Mouse (Mus musculus) olfactory bulb, adult 2 months (tissue): ENCODE results near the gene Glt28d2. TPM values are rescaled to one million over a fixed set of nuclear protein-coding genes. Genes with fewer than 3 reads are reported as not detected.
A peak's percentile ranks its signal among the peaks of the same experiment; 100 is the strongest.

ENCODE experiments used
- H3K27ac ChIP-seq: fragments of 200-500 bp; 2 replicates; pipeline ENCODE4 v1.5.1; 2012; ENCODE audit warnings: low read depth, low read length; ENCODE audit not compliant: insufficient read depth
- H3K4me1 ChIP-seq: fragments of 200-500 bp; 2 replicates; pipeline ENCODE4 v1.6.1; 2012; ENCODE audit warnings: low read length; ENCODE audit not compliant: control insufficient read depth, insufficient read depth
- H3K4me3 ChIP-seq: fragments of 200-500 bp; 2 replicates; pipeline ENCODE4 v1.5.1; 2012; ENCODE audit warnings: mild to moderate bottlenecking, low read depth, low read length, moderate library complexity; ENCODE audit not compliant: insufficient read depth
- CTCF ChIP-seq: fragments of 200-500 bp; IDR thresholded peaks from 2 replicates; pipeline ENCODE4 v1.5.1; 2012; ENCODE audit warnings: low read depth, mild to moderate bottlenecking, low read length, moderate library complexity; ENCODE audit not compliant: insufficient read depth
- POLR2A ChIP-seq: fragments of 200-500 bp; IDR thresholded peaks from 2 replicates; pipeline ENCODE4 v1.6.1; 2012; ENCODE audit warnings: mild to moderate bottlenecking, low read depth, low read length, moderate library complexity; ENCODE audit not compliant: insufficient read depth
- WGBS: fragments of 180-500 bp; shearing (Covaris S2); methylation state at CpG from one replicate; pipeline ENCODE4 v1.1.7; 2018; 5-methylcytosine and 5-hydroxymethylcytosine counted together
- polyA plus RNA-seq: library from polyadenylated mRNA; stranded (reverse); fragments of >200 nt; gene quantifications from 2 replicates; pipeline ENCODE4 v1.2.4, GENCODE M21; 2012; ENCODE audit warnings: low replicate concordance; ENCODE audit not compliant: missing spikeins, insufficient read depth, insufficient read length

Glt28d2 gene
- polyA plus RNA-seq, 1 experiment = not detected

DNA sequence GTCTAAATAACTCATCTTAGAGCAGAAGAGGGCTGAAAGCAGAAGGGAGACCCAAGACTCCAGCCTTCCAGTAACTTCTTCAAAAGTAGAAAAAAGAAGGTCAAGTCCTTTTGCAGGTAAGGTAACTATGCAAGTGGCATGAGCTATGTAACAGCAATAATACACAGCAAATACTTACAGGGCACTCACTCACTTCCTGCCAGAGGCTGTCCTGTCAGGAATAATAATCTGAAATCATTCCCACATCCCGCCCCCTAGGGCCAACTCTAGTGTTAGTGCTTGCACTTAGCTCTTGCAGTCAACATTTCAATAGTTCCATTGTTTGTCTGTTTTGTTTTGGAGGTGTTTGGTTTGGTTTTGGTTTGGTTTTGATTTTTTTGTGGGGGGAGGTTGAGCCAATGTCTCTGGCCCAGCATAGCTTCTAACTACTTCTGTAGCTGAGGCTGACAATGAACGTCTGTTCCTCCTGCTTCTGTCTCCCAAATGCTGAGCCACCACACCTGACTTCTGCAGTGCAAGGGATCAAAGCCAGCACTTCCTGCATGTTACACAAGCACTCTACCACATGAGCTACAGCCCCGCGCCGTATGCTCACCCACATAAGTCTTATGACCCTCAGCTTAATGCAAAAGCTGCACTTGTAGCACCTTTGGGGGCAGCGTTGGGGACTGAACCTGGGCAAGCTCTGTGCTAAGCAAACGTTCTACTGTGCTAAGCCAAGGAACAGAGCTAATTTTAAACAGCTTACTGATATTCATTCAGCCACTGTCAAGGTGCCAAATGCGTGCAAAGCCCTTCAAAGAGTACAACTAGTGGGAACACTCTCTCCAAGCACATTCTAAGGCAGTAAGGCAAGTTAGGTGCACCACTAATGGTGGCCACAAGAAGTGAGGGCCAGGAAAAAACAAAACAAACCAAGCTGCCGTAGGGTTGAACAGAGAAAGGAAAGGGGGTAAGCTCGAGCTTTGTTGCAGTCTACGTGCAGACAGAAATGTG, 28.9 kb downstream of the Glt28d2 start:
- Histone ChIP-seq H3K4me1 (peaks cover 7% of the 10 kb centered on the region; the same call in 1 of the 2 replicates), H3K27ac (no peak overlapping the region), H3K4me3 (no peak overlapping the region)
- WGBS = 75% methylated on average over 11 of the region's 11 CpGs
- TF ChIP-seq POLR2A = no peak

- TF ChIP-seq CTCF (no peak), POLR2A (no peak)
- 58% methylated on average over 4 of the region's 4 CpGs for WGBS
- Histone ChIP-seq H3K27ac (no peak overlapping the region), H3K4me3 (no peak overlapping the region), H3K4me1 (peaks cover 7% of the 10 kb centered on the region; the same call in 1 of the 2 replicates)
Observed at GRCm38 (mm10) chr3:85857083-85857482, 30.2 kb downstream of the Glt28d2 start.

GRCm38 (mm10) chr3:85855947-85856346, 31.4 kb downstream of the Glt28d2 start:
- H3K27ac ChIP-seq = peak overlapping the region; percentile 12; the same call in 1 of the 2 replicates
- WGBS = 67% methylated on average over 5 of the region's 5 CpGs
- no peak overlapping the region for H3K4me3 ChIP-seq
- H3K4me1 ChIP-seq = peaks cover 7% of the 10 kb centered on the region; the same call in 1 of the 2 replicates
- TF ChIP-seq POLR2A (no peak), CTCF (no peak)

GRCm38 (mm10) chr3:85855043-85855442, 32.3 kb downstream of the Glt28d2 start:
- TF ChIP-seq CTCF (no peak), POLR2A (no peak)
- H3K27ac ChIP-seq = 0 out of 2 replicates have a peak overlapping the region, but pooled peaks have one; percentile 37
- H3K4me1 ChIP-seq = peaks cover 7% of the 10 kb centered on the region; the same call in 1 of the 2 replicates
- no peak overlapping the region for H3K4me3 ChIP-seq
- 43% methylated on average over 3 of the region's 3 CpGs for WGBS

DNA sequence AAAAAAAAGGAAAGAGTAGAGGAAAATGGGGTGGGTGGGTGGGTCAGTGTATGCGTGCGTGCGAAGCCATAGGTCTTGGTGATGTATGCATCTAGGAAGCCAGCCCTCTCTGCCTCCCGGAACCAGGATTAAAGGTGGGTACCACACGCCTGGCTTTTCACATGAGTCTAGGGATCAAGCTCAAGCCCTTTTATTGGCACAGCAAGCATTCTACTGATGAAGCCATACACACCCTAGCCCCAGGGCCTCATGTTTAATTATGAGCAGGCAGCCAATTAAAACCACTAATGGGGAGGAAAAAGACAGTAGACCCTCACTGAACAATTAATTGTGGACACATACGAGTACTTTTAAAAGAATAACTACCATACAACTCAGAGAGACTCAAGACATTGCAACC, 33.2 kb downstream of the Glt28d2 start:
- Histone ChIP-seq H3K4me3 (no peak overlapping the region), H3K27ac (no peak overlapping the region), H3K4me1 (peaks cover 7% of the 10 kb centered on the region; the same call in 1 of the 2 replicates)
- whole genome bisulfite sequencing = 91% methylated on average over 6 of the region's 6 CpGs
- TF ChIP-seq CTCF = no peak
- TF ChIP-seq POLR2A = no peak

GRCm38 (mm10) chr3:85853715-85854114, 33.6 kb downstream of the Glt28d2 start:
- H3K4me1 ChIP-seq = peaks cover 7% of the 10 kb centered on the region; the same call in 1 of the 2 replicates
- H3K27ac ChIP-seq = no peak overlapping the region
- no peak overlapping the region for H3K4me3 ChIP-seq
- 94% methylated on average over 4 of the region's 4 CpGs for WGBS
- TF ChIP-seq CTCF (no peak), POLR2A (no peak)

DNA sequence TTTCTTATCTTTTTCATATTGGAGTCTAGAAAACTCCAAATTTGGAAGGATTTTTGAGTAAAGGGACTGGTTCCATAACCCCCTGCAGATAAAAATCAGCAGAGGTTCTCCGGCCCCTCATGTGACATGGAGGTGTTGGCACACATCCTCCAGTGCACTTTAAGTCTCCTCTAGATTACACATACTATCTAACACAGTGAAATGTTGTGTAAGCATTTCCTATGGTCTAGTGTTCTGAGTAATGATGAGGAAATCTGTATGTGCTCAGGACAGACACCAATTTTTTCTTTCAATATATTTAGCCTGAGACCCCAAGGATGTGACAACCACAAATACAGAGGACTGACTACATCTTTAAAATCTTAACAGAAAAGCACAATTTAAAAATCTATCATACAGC, 37.2 kb downstream of the Glt28d2 start:
- no peak for TF ChIP-seq POLR2A
- no peak for TF ChIP-seq CTCF
- no peak overlapping the region for H3K4me3 ChIP-seq
- H3K27ac ChIP-seq = no peak overlapping the region
- H3K4me1 ChIP-seq = peaks cover 4% of the 10 kb centered on the region; the same call in 1 of the 2 replicates
- WGBS = 86% methylated on average over 1 of the region's 1 CpGs

DNA sequence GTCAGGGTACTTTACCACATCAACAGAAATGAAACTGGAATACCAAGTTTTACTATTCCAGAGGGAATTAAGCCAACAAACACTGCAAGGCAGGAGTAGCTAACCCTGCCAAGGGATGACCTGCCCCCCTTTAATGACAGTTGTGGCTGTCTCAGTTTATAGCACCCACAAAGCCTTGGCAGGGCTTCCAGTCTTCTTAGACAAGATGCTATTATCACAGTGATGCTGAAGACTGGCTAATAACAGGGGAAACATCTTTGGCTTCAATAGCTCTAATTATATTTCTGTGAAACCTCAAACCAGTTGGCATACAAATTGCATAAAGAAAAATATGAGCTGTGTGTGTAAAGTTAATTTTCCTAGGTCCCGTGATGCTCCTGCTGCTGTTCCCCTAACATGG, 41.0 kb downstream of the Glt28d2 start:
- TF ChIP-seq CTCF (no peak), POLR2A (no peak)
- H3K4me3 ChIP-seq = no peak overlapping the region
- peak overlapping the region; percentile 81; the same call in 1 of the 2 replicates for H3K27ac ChIP-seq
- 0 out of 2 replicates have a peak, but pooled peaks cover 4% of the 10 kb centered on the region for H3K4me1 ChIP-seq
- 40% methylated on average over 1 of the region's 1 CpGs for WGBS

DNA sequence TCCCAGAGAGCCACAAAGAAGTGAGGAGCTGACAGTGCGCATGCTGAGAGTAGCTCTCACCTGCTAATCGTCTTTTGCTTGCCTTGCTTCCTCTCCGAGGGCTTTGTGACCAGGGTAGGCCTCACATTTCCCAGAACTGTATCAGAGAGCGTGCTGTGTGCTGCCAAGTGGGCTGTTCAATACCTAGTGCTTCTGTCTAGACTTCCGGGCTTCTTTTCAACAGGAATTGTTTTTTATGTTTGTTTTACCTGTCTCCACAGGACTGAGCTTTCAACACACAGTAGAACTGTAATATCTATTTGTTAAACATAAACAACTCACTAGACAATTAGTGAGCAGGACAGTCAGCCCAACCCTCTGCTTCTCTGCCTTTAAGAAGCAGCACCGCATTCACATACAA, 42.0 kb downstream of the Glt28d2 start:
- H3K4me3 ChIP-seq = no peak overlapping the region
- H3K4me1 ChIP-seq = 0 out of 2 replicates have a peak, but pooled peaks cover 4% of the 10 kb centered on the region
- peak overlapping the region; percentile 81; the same call in 1 of the 2 replicates for H3K27ac ChIP-seq
- TF ChIP-seq CTCF = no peak
- no peak for TF ChIP-seq POLR2A
- WGBS = 87% methylated on average over 6 of the region's 6 CpGs
